Mouse (Mus musculus) heart, adult 2 months (tissue): ENCODE results near the gene Vac14. TPM values are rescaled to one million over a fixed set of nuclear protein-coding genes. Genes with fewer than 3 reads are reported as not detected.

ENCODE experiments used
- DNase-seq, 2 experiments: peaks; one replicate each; pipeline ENCODE4 v3.0.0; 2021
- H3K27ac ChIP-seq: fragments of 200-600 bp; 2 replicates; pipeline ENCODE4 v1.8.1; 2022
- H3K27me3 ChIP-seq: fragments of 200-500 bp; 2 replicates; pipeline ENCODE4 v1.6.1; 2012; ENCODE audit warnings: mild to moderate bottlenecking, low read length, inconsistent platforms, mixed read lengths; ENCODE audit not compliant: control insufficient read depth, insufficient read depth
- H3K36me3 ChIP-seq: fragments of 200-500 bp; 2 replicates; pipeline ENCODE4 v1.6.1; 2012; ENCODE audit warnings: low read length, inconsistent platforms; ENCODE audit not compliant: control insufficient read depth, insufficient read depth
- H3K4me1 ChIP-seq: fragments of 200-500 bp; 2 replicates; pipeline ENCODE4 v1.6.1; 2011; ENCODE audit warnings: low read length; ENCODE audit not compliant: control insufficient read depth, insufficient read depth
- H3K4me3 ChIP-seq: fragments of 200-600 bp; 2 replicates; pipeline ENCODE4 v1.8.1; 2022
- H3K79me2 ChIP-seq: fragments of 200-500 bp; replicated peaks from 2 replicates; pipeline ENCODE4 v1.6.1; 2012; ENCODE audit warnings: mild to moderate bottlenecking, inconsistent platforms, low read length, moderate library complexity, mixed read lengths; ENCODE audit not compliant: control insufficient read depth, insufficient read depth
- H3K9ac ChIP-seq: fragments of 200-500 bp; 2 replicates; pipeline ENCODE4 v1.6.1; 2012; ENCODE audit warnings: low read depth, mild to moderate bottlenecking, control low read depth, inconsistent platforms, low read length, mixed read lengths
- CTCF ChIP-seq: fragments of 200-600 bp; IDR thresholded peaks from 2 replicates; pipeline ENCODE4 v1.8.1; 2022; ENCODE audit warnings: antibody characterized with exemption, mild to moderate bottlenecking, moderate library complexity
- EP300 ChIP-seq: fragments of 200-500 bp; IDR thresholded peaks from 2 replicates; pipeline ENCODE4 v1.6.1; 2011; ENCODE audit warnings: low read depth, low read length, control low read depth; ENCODE audit not compliant: insufficient read depth
- POLR2A ChIP-seq: fragments of 200-500 bp; IDR thresholded peaks from 2 replicates; pipeline ENCODE4 v1.6.1; 2011; ENCODE audit warnings: mild to moderate bottlenecking, low read depth, low read length, control low read depth; ENCODE audit not compliant: insufficient read depth
- WGBS: fragments of 180-500 bp; shearing (Covaris S2); methylation state at CpG from one replicate; pipeline ENCODE4 v1.1.7; 2018; 5-methylcytosine and 5-hydroxymethylcytosine counted together
- intact Hi-C: fragments of 180-260 bp; cut with DNase I; formaldehyde crosslinking; loops from one replicate; pipeline ENCODE4 v1.15.1; 2025
- polyA plus RNA-seq: library from polyadenylated mRNA; depleted of rRNA; stranded (reverse); fragments of >200 nt; gene quantifications from 2 replicates; pipeline ENCODE4 v1.2.3, GENCODE M21; 2012
- total RNA-seq, 2 experiments: library from RNA; stranded (reverse); gene quantifications; 2 replicates each; pipeline ENCODE4 v1.2.3; 2021

Gene Vac14
- total and polyA plus RNA-seq, 3 experiments, result 15.7 to 27.0 (median 15.8) TPM

DNA sequence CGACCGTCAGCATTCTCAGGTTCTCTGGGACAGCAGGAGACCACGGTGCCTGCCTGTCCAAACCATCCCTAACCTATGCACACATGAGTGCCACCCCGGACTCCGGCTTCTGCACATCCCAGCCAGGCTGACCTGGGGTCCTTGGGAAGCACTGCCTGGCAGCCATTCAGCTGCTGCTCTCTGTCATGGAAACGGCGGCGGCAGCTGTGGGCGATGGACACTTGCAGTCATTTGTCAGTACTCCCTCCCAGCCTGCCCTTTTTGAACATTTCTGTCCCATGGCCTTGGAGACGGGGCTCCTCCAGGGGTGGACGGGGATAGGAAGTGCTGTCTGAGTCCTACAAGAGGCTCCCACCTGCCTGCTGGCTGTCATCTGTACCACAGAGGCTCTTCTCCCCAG lies 90.0 kb downstream of the Vac14 start:
- no peak overlapping the region for H3K27ac ChIP-seq
- peaks cover 28% of the 10 kb centered on the region for H3K4me1 ChIP-seq
- TF ChIP-seq EP300 (no peak), CTCF (no peak), POLR2A (no peak)
- no peaks in the 10 kb centered on the region for H3K27me3 ChIP-seq
- peaks cover 4% of the 10 kb centered on the region for H3K36me3 ChIP-seq
- no peaks in the 10 kb centered on the region for H3K79me2 ChIP-seq
- no peak overlapping the region for H3K4me3 ChIP-seq
- no peak overlapping the region for H3K9ac ChIP-seq
- WGBS, result 93% methylated on average over 11 of the region's 11 CpGs
- DNase-seq, result no peak
- intact Hi-C loops, result no loop called here

DNA sequence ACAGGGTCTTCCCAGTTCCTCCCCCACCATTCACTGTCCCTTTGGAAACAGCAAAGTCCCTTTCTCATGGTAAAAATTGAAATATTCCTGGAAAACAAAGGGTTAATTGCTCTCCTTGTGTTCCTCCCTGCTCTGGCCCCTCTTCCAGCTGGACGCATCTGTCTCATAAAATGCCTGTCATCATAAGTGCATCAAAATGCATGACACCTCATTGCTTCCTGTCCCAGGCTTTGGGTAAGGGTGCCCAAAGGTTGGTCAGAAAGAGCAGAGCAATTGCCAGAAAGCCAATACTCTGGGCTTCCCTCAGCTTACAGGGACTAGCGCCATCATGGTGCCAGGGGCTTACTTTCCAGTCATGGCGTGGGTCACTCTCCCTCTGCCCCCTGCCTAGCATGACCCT lies 92.2 kb downstream of the Vac14 start:
- H3K27ac ChIP-seq, result peak overlapping the region; percentile 73
- intact Hi-C loops, result no loop called here
- H3K4me3 ChIP-seq, result no peak overlapping the region
- peaks cover 4% of the 10 kb centered on the region for H3K36me3 ChIP-seq
- no peaks in the 10 kb centered on the region for H3K79me2 ChIP-seq
- H3K4me1 ChIP-seq, result peaks cover 27% of the 10 kb centered on the region
- TF ChIP-seq CTCF (no peak), EP300 (no peak), POLR2A (no peak)
- DNase-seq, result no peak
- no peaks in the 10 kb centered on the region for H3K27me3 ChIP-seq
- WGBS, result 72% methylated on average over 3 of the region's 3 CpGs
- H3K9ac ChIP-seq, result no peak overlapping the region

- WGBS, result 38% methylated on average over 13 of the region's 13 CpGs
- peak; percentile 52 to 65 for DNase-seq
- H3K4me1 ChIP-seq, result peaks cover 30% of the 10 kb centered on the region
- no peaks in the 10 kb centered on the region for H3K79me2 ChIP-seq
- TF ChIP-seq POLR2A (0 out of 2 replicates have a peak, but pooled peaks have one; percentile 35), CTCF (peak; percentile 52), EP300 (peak; percentile 56; the same call in 1 of the 2 replicates)
- H3K4me3 ChIP-seq, result no peak overlapping the region
- peak overlapping the region; percentile 73 for H3K27ac ChIP-seq
- H3K36me3 ChIP-seq, result peaks cover 4% of the 10 kb centered on the region
- intact Hi-C loops, result no loop called here
- no peaks in the 10 kb centered on the region for H3K27me3 ChIP-seq
- H3K9ac ChIP-seq, result peak overlapping the region; percentile 29
Measured at GRCm38 (mm10) chr8:110711271-110711934, 93.0 kb downstream of the Vac14 start.

DNA sequence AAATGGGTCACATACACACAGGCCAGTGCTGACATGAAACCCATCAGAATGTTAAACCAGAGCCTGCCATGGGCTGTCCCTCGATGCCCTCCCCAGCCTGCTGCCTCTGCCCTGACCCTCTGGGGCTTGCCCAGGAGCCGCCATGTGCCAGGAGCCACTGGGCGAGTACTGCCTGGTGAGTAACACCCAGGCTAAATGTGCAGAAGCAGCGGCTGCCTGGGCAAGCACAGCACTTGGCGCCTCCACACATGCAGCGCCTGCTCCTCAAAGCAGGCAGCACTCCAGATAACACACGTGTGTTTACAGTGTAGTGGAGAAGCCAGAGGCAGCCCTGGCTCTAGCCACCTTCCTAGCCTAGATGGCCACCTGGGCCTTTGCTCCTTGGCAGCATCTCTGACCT lies 94.7 kb downstream of the Vac14 start:
- H3K27me3 ChIP-seq, result no peaks in the 10 kb centered on the region
- peaks cover 4% of the 10 kb centered on the region for H3K36me3 ChIP-seq
- H3K9ac ChIP-seq, result no peak overlapping the region
- intact Hi-C loops, result no loop called here
- peaks cover 32% of the 10 kb centered on the region for H3K4me1 ChIP-seq
- H3K79me2 ChIP-seq, result no peaks in the 10 kb centered on the region
- 57% methylated on average over 7 of the region's 7 CpGs for WGBS
- TF ChIP-seq EP300 (0 out of 2 replicates have a peak, but pooled peaks have one; percentile 10), CTCF (no peak)
- H3K4me3 ChIP-seq, result no peak overlapping the region
- H3K27ac ChIP-seq, result peak overlapping the region; percentile 73; the same call in 1 of the 2 replicates
- peak; percentile 55 to 76 for DNase-seq

GRCm38 (mm10) chr8:110714827-110715519 lies 96.6 kb downstream of the Vac14 start:
- Histone ChIP-seq H3K27me3 (no peaks in the 10 kb centered on the region), H3K9ac (no peak overlapping the region), H3K4me3 (no peak overlapping the region), H3K4me1 (peaks cover 49% of the 10 kb centered on the region), H3K27ac (peak overlapping the region; percentile 72), H3K36me3 (peaks cover 4% of the 10 kb centered on the region), H3K79me2 (no peaks in the 10 kb centered on the region)
- TF ChIP-seq POLR2A, result no peak
- TF ChIP-seq CTCF, result no peak
- TF ChIP-seq EP300, result no peak
- no peak for DNase-seq
- whole genome bisulfite sequencing, result 79% methylated on average over 15 of the region's 15 CpGs
- intact Hi-C loops, result no loop called here

DNA sequence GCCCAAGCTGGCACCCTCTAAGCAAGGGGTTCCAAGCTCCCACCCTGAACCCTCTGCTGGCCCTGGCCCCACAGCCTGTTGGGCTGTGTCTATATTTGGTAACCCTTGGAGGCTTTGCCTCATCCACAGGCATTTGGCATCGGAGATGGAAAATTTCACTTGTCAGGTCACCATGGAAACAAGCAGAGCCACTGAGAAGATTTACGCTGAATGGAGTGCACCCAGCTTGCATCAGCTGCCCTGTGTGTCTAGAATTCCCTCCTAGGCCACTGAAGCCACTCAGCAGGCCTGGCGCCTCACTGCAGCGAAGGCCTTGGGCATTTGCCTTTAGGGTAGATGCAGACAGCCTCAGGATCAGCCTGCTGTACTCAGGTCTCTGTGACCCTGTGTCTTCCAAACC lies 97.7 kb downstream of the Vac14 start:
- intact Hi-C loops, result no loop called here
- H3K9ac ChIP-seq, result peak overlapping the region; percentile 7; the same call in 1 of the 2 replicates
- H3K27ac ChIP-seq, result peak overlapping the region; percentile 72
- WGBS, result 45% methylated on average over 4 of the region's 4 CpGs
- no peak overlapping the region for H3K4me3 ChIP-seq
- H3K27me3 ChIP-seq, result no peaks in the 10 kb centered on the region
- H3K79me2 ChIP-seq, result no peaks in the 10 kb centered on the region
- peak; percentile 61 to 72 for DNase-seq
- H3K4me1 ChIP-seq, result peaks cover 43% of the 10 kb centered on the region
- peak; percentile 23; the same call in 1 of the 2 replicates for TF ChIP-seq EP300
- no peak for TF ChIP-seq POLR2A
- peaks cover 4% of the 10 kb centered on the region for H3K36me3 ChIP-seq
